16 mouse cellular contexts compared by ENCODE assay signal in genomic region chr15:43695451-43695850, GRCm38 (mm10).
DNase-seq lines count a peak whose midpoint lies in the region; ATAC-seq and TF ChIP-seq lines count a peak whose summit lies in the region.
"Had no signal": no experiment of that assay in that cellular context is flagged by ENCODE, and none has a peak within 500 bp of the region (broad histone marks: within the 10 kb centered on the region; RNA-seq: fewer than 3 reads in every experiment).

No protein-coding gene starts in this region.

- WGBS in heart, embryonic 11.5 days (ENCODE audit: insufficient replicate concordance): 72% methylated on average over 1 of the region's 1 CpGs
- 56% methylated on average over 1 of the region's 1 CpGs for WGBS in kidney, adult 2 months

- TF ChIP-seq POLR2A in brain, embryonic 14.5 days (IDR thresholded peaks at IDR 0.05; ENCODE audit: borderline replicate concordance, extremely low read depth, insufficient read depth, insufficient read length, poor library complexity, severe bottlenecking): no peak
- no peak for TF ChIP-seq POLR2A in kidney, adult 2 months (IDR thresholded peaks at IDR 0.05; ENCODE audit: low read depth, low read length)

- H3K9ac ChIP-seq in heart, embryonic 11.5 days (ENCODE audit: low read depth, low read length): no peak overlapping the region
- H3K9ac ChIP-seq: forebrain, embryonic 15.5 days; heart, embryonic 15.5 days; lung, embryonic 15.5 days had no signal

- H3K4me2 ChIP-seq in heart, embryonic 11.5 days: no peak overlapping the region
- H3K4me2 ChIP-seq: forebrain, embryonic 15.5 days; heart, embryonic 15.5 days; liver, embryonic 11.5 days; lung, embryonic 15.5 days had no signal

- TF ChIP-seq CTCF in brain, embryonic 14.5 days (IDR thresholded peaks at IDR 0.05; ENCODE audit: borderline replicate concordance, extremely low read depth, insufficient read depth, insufficient read length): no peak
- no peak for TF ChIP-seq CTCF in kidney, adult 2 months (conservative IDR thresholded peaks at IDR 0.05; ENCODE audit: insufficient read depth, insufficient read length, low read depth, low read length)

- DNase-seq in brain, embryonic 14.5 days (ENCODE audit: low read depth): peak; percentile 5
- peak; percentile 55 for DNase-seq in layer of hippocampus, adult 11-12 months (ENCODE audit: low spot score)
- DNase-seq in left cerebral cortex, adult 18-20 months (ENCODE audit: low spot score in 2 of 2): peak; percentile 65 to 72
- peak; percentile 8 for DNase-seq in right cerebral cortex, postnatal 14 days
- DNase-seq in urinary bladder, postnatal 14 days (ENCODE audit: low spot score): no peak
- DNase-seq in kidney, adult 2 months: no peak
- DNase-seq: adrenal gland, postnatal 10 days; cerebellum, postnatal 14 days; gastrocnemius, postnatal 36 days; midbrain, embryonic 14.5 days; spleen, adult 18-20 months had no signal

- ATAC-seq in heart, embryonic 11.5 days (replicated peaks; ENCODE audit: insufficient number of reproducible peaks, low FRiP score, low TSS enrichment): no peak
- ATAC-seq: forebrain, embryonic 15.5 days had no signal

- no peaks in the 10 kb centered on the region for H3K36me3 ChIP-seq in heart, embryonic 11.5 days (ENCODE audit: control insufficient read depth, insufficient read depth, low read length)
- H3K36me3 ChIP-seq in kidney, adult 2 months (ENCODE audit: control insufficient read depth, insufficient read depth, low read length): no peaks in the 10 kb centered on the region
- H3K36me3 ChIP-seq: forebrain, embryonic 15.5 days; heart, embryonic 15.5 days; lung, embryonic 15.5 days had no signal

- no peaks in the 10 kb centered on the region for H3K27me3 ChIP-seq in heart, embryonic 11.5 days (ENCODE audit: control insufficient read depth, insufficient read depth, low read length)
- no peaks in the 10 kb centered on the region for H3K27me3 ChIP-seq in kidney, adult 2 months (replicated peaks; ENCODE audit: control insufficient read depth, insufficient read depth, low read length)
- H3K27me3 ChIP-seq: forebrain, embryonic 15.5 days; heart, embryonic 15.5 days; lung, embryonic 15.5 days had no signal

- H3K27ac ChIP-seq in heart, embryonic 11.5 days (ENCODE audit: low read depth, low read length): no peak overlapping the region
- H3K27ac ChIP-seq in kidney, adult 2 months (ENCODE audit: insufficient read depth, low read depth, low read length): no peak overlapping the region
- H3K27ac ChIP-seq: forebrain, embryonic 15.5 days; heart, embryonic 15.5 days; lung, embryonic 15.5 days had no signal

- H3K4me1 ChIP-seq in heart, embryonic 11.5 days (ENCODE audit: control insufficient read depth, insufficient read depth, low read length): no peaks in the 10 kb centered on the region
- H3K4me1 ChIP-seq in kidney, adult 2 months (ENCODE audit: control insufficient read depth, insufficient read depth, low read length): no peaks in the 10 kb centered on the region
- H3K4me1 ChIP-seq: forebrain, embryonic 15.5 days; heart, embryonic 15.5 days; lung, embryonic 15.5 days had no signal

- no peak overlapping the region for H3K4me3 ChIP-seq in heart, embryonic 11.5 days (ENCODE audit: low read depth, low read length)
- H3K4me3 ChIP-seq in kidney, adult 2 months (ENCODE audit: insufficient read depth, low read depth, low read length): no peak overlapping the region
- H3K4me3 ChIP-seq: forebrain, embryonic 15.5 days; heart, embryonic 15.5 days; lung, embryonic 15.5 days had no signal

- no peaks in the 10 kb centered on the region for H3K9me3 ChIP-seq in heart, embryonic 11.5 days (replicated peaks; ENCODE audit: control insufficient read depth, low read length)
- H3K9me3 ChIP-seq: forebrain, embryonic 15.5 days; heart, embryonic 15.5 days; lung, embryonic 15.5 days had no signal

Comparison
In these comparisons a context has a peak if more than half of its experiments do, and no peak if none do; other contexts are left out.
1. DNase-seq: peak in brain, embryonic 14.5 days (single experiment), layer of hippocampus, adult 11-12 months (single experiment), left cerebral cortex, adult 18-20 months (2 of 2) and right cerebral cortex, postnatal 14 days (single experiment); none in urinary bladder, postnatal 14 days (single experiment) and kidney, adult 2 months (single experiment).